Mouse (Mus musculus) lung, embryonic 14.5 days (tissue): ENCODE data around the gene Rapgefl1. TPM values are rescaled to one million over a fixed set of nuclear protein-coding genes. Genes with fewer than 3 reads are reported as not detected.

Source experiments
- ATAC-seq: fragments of 200-750 bp; cut with Nextera tagmentation; 2 replicates; pipeline ENCODE4 v1.8.0; 2017; ENCODE audit warnings: mild to moderate bottlenecking, moderate TSS enrichment, moderate library complexity; ENCODE audit not compliant: insufficient read depth
- DNase-seq: peaks from one replicate; pipeline ENCODE4 v3.0.0-alpha.2; 2015
- H3K27ac ChIP-seq: fragments of 300-500 bp; sonication (generic); 2 replicates; pipeline ENCODE4 v1.5.1; 2014; ENCODE audit warnings: low read depth, mild to moderate bottlenecking, moderate library complexity
- H3K27me3 ChIP-seq: fragments of 300-500 bp; sonication (generic); 2 replicates; pipeline ENCODE4 v1.6.1; 2014; ENCODE audit warnings: low read length, control low read depth; ENCODE audit not compliant: insufficient read depth
- H3K36me3 ChIP-seq: fragments of 300-500 bp; sonication (generic); 2 replicates; pipeline ENCODE4 v1.6.1; 2014; ENCODE audit warnings: control low read depth; ENCODE audit not compliant: insufficient read depth
- H3K4me1 ChIP-seq: fragments of 300-500 bp; sonication (generic); 2 replicates; pipeline ENCODE4 v1.6.1; 2014; ENCODE audit warnings: antibody characterized with exemption, control low read depth; ENCODE audit not compliant: insufficient read depth
- H3K4me2 ChIP-seq: fragments of 300-500 bp; sonication (generic); 2 replicates; pipeline ENCODE4 v1.6.1; 2014; ENCODE audit warnings: mild to moderate bottlenecking
- H3K4me3 ChIP-seq: fragments of 300-500 bp; sonication (generic); 2 replicates; pipeline ENCODE4 v1.5.1; 2014; ENCODE audit warnings: low read depth, low read length
- H3K9ac ChIP-seq: fragments of 300-500 bp; sonication (generic); 2 replicates; pipeline ENCODE4 v1.6.1; 2014
- H3K9me3 ChIP-seq: fragments of 300-500 bp; sonication (generic); 2 replicates; pipeline ENCODE4 v1.6.1; 2016; ENCODE audit warnings: low read depth, low read length, control low read depth
- CTCF ChIP-seq: IDR thresholded peaks from 2 replicates; pipeline ENCODE4 v1.5.1; 2016; ENCODE audit warnings: antibody characterized with exemption, low read depth
- WGBS: fragments of 180-500 bp; shearing (Covaris S2); extraction: QIAGEN DNeasy Blood & Tissue Kit; methylation state at CpG from one replicate; pipeline ENCODE4 v1.1.7; 2014; 5-methylcytosine and 5-hydroxymethylcytosine counted together
- polyA plus RNA-seq: library from polyadenylated mRNA; unstranded; fragments of >200 nt; fragmentation: Nextera tagmentation; extraction: Ambion mirVana; gene quantifications from 2 replicates; pipeline ENCODE4 v1.2.1, GENCODE M21; 2014

Gene Rapgefl1
- polyA plus RNA-seq, 1 experiment from 2014 or later, result 2.1 TPM

DNA sequence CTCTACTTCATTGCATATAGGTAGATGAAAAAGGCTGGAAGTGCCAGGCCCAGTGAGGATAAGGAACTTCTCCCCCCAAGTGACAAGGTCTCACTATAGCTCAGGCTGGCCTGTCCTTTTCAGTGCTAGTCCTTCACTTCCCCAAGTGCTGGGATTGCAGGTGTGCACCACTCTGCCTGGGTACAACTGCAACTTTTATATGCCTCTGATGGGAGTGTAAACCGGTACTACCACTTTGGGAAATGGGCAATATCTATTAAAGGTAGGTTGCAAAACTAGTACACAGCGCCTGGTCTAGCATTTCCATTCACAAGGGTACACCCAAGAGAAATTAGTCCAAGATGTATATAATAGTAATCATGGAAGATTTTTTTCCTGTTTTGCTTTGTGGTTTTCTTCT lies 18.1 kb downstream of the Rapgefl1 start:
- DNase-seq (no peak), ATAC-seq (no peak)
- Histone ChIP-seq H3K36me3 (no peaks in the 10 kb centered on the region), H3K27ac (no peak overlapping the region), H3K9ac (no peak overlapping the region), H3K4me1 (0 out of 2 replicates have a peak, but pooled peaks cover 12% of the 10 kb centered on the region), H3K9me3 (no peaks in the 10 kb centered on the region), H3K27me3 (no peaks in the 10 kb centered on the region), H3K4me3 (no peak overlapping the region), H3K4me2 (no peak overlapping the region)
- TF ChIP-seq CTCF, result no peak
- 91% methylated on average over 2 of the region's 2 CpGs for WGBS

DNA sequence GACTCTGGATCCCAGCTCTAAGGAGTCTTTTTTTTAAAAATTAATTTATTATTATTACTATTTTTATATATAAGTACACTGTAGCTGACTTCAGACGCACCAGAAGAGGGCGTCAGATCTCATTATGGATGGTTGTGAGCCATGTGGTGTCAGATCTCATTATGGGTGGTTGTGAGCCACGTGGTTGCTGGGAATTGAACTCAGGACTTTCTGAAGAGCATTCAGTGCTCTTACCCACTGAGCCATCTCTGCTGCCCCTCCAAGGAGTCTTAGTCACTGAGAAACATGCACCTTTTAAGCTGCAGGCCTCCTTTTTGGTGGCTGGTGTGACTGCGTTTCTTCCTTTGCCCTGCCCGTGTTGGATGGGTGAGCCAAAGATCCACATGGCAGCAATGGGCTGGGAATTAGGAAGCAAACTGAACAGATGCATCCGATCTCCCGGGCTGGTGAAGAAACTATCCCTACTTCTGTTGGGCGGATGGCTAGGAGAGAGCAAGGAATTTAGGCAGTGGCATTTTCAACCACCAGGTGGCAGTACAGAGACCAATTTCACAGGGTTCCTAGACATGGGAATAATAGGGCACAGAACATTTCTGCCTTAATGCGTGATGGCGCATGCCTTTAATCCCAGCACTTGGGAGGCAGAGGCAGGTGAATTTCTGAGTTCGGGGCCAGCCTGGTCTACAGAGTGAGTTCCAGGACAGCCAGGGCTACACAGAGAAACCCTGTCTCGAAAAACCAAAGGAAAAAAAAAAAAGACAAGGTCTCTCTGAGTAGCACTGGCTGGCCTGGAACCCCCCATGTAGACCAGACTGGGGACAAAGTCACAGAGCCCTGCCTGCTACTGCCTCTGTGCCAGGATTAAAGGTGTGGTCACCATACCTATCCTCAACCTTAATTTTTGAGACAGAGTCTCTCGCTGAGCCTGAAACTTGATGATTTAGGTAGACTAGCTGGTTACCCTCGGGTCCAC lies 22.5 kb downstream of the Rapgefl1 start:
- Histone ChIP-seq H3K36me3 (no peaks in the 10 kb centered on the region), H3K4me3 (no peak overlapping the region), H3K9ac (no peak overlapping the region), H3K27me3 (no peaks in the 10 kb centered on the region), H3K4me2 (no peak overlapping the region), H3K27ac (no peak overlapping the region), H3K4me1 (no peaks in the 10 kb centered on the region), H3K9me3 (no peaks in the 10 kb centered on the region)
- DNase-seq (peak; percentile 98), ATAC-seq (peak; percentile 59)
- peak; percentile 94 for TF ChIP-seq CTCF
- WGBS, result 34% methylated on average over 14 of the region's 14 CpGs

DNA sequence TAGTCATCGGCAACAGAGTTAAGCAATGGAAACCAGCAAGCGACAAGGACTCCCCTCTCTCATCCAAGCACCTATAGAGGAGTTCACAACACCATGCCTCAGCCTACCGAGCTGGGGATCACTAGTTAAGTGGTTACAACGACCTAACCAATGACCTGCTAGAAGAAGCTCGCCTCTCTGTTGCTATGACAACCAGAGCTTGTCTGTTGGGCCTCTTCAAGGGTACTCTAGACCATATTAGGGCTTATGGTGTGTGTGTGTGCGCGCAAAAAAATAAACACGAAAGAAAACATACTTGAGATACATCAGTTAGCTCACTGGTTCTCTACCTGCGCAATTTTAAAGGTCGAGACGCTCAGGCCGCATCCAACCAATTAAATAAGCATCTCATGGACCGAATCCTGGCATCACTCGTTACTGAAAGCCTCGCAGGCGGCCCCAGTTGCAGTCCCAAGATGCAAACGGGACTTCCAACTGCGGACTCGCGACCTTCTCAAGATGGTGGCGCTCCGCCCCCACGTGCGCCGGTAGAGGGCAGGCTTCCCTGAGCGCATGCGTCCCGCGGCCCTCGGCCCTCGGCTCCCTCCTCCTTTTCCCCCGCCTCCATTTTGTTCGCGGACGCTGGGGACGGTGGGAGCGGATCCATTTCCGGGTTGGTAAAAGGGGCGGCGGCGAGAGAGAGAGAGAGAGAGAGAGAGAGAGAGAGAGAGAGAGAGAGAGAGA lies 26.6 kb downstream of the Rapgefl1 start, which contains the start of gene Wipf2:
TSS of gene Wipf2 (plus strand) at position 611 of the 723 bp plus-strand sequence.
- peak; percentile 88 for TF ChIP-seq CTCF
- H3K36me3 ChIP-seq, result peaks cover 18% of the 10 kb centered on the region
- peak; percentile 99 for DNase-seq
- H3K9ac ChIP-seq, result peak within 1 kb of the TSS; percentile 68
- H3K27ac ChIP-seq, result peak within 1 kb of the TSS; percentile 84
- ATAC-seq, result peak; percentile 91
- H3K4me3 ChIP-seq, result peak within 1 kb of the TSS; percentile 62
- H3K9me3 ChIP-seq, result no peaks in the 10 kb centered on the region
- peak within 1 kb of the TSS; percentile 71 for H3K4me2 ChIP-seq
- no peaks in the 10 kb centered on the region for H3K27me3 ChIP-seq
- no peaks in the 10 kb centered on the region for H3K4me1 ChIP-seq
- 6% methylated on average over 37 of the region's 41 CpGs for WGBS

- Histone ChIP-seq H3K9me3 (no peaks in the 10 kb centered on the region), H3K9ac (peak overlapping the region; percentile 68), H3K36me3 (peaks cover 25% of the 10 kb centered on the region), H3K27me3 (no peaks in the 10 kb centered on the region), H3K4me3 (peak overlapping the region; percentile 62), H3K4me2 (peak overlapping the region; percentile 71), H3K4me1 (no peaks in the 10 kb centered on the region), H3K27ac (peak overlapping the region; percentile 84)
- DNase-seq (peak; percentile 74), ATAC-seq (peak; percentile 68)
- TF ChIP-seq CTCF, result no peak
- WGBS, result under 1% methylated on average over 35 of the region's 39 CpGs
Measured at GRCm38 (mm10) chr11:98863751-98864429, 27.3 kb downstream of the Rapgefl1 start.

DNA sequence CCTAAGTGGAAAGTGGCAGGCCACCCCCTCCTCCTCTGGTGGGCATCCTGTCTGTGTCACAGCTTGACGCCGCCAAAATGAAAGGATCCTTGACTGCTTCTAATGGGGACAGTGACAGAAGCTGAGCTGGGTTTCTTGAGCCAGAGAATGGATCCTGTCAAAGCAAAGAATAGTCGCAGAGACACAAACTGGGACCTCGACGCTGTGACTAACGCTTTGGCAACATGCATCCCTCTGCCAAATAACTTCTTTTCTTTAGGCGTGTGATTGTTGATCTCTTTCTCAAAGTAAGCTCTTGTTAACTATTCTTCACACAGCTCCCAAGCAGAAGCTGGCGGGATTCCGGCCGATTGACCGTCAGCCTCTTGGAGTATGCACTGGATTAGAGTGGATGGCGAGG lies 30.7 kb downstream of the Rapgefl1 start:
- Histone ChIP-seq H3K9me3 (no peaks in the 10 kb centered on the region), H3K36me3 (peaks cover 38% of the 10 kb centered on the region), H3K4me3 (no peak overlapping the region), H3K27me3 (no peaks in the 10 kb centered on the region), H3K9ac (no peak overlapping the region), H3K4me1 (no peaks in the 10 kb centered on the region), H3K27ac (no peak overlapping the region), H3K4me2 (no peak overlapping the region)
- WGBS, result 88% methylated on average over 12 of the region's 12 CpGs
- ATAC-seq, result no peak
- DNase-seq, result no peak
- TF ChIP-seq CTCF, result no peak

DNA sequence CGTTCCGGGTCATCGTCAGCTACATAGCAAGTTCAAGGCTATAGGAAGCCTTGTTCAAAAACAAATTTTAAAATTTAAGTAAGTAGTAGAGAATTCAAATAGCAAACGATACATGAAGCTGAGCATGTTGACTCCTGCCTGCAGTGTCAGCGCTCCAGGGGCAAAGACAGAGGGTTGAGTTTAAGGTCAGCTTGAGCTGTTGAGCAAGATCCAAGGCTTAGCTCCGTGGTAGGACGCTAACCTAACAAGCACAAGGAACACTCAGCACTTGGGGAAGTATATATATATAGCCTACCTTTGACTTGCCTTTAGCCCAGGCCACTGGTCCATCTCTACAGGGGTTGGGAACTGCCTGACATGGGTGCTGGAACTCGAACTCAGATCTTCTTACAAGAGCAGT lies 33.3 kb downstream of the Rapgefl1 start:
- ATAC-seq (no peak), DNase-seq (no peak)
- Histone ChIP-seq H3K9me3 (no peaks in the 10 kb centered on the region), H3K27ac (no peak overlapping the region), H3K4me2 (no peak overlapping the region), H3K27me3 (no peaks in the 10 kb centered on the region), H3K4me3 (no peak overlapping the region), H3K9ac (no peak overlapping the region), H3K4me1 (no peaks in the 10 kb centered on the region), H3K36me3 (peaks cover 50% of the 10 kb centered on the region)
- WGBS, result 85% methylated on average over 8 of the region's 8 CpGs
- TF ChIP-seq CTCF, result no peak
